Mouse (Mus musculus): ENCODE results near the gene Foxp1. TPM values are rescaled to one million over a fixed set of nuclear protein-coding genes. Genes with fewer than 3 reads are reported as not detected.

The Foxp1 gene
- polyA plus RNA-seq, 1 experiment, result 162 TPM

GRCm38 (mm10) chr6:98949703-98950191 is 572.8 kb downstream of the Foxp1 start:
- TF ChIP-seq POLR2A (IDR thresholded peaks at IDR 0.05; ENCODE audit: low read depth, low read length), result no peak
- no peak for TF ChIP-seq CTCF (IDR thresholded peaks at IDR 0.05; ENCODE audit: extremely low read depth, insufficient read depth, insufficient read length, insufficient replicate concordance)
- peaks cover 40% of the 10 kb centered on the region for H3K36me3 ChIP-seq (ENCODE audit: control insufficient read depth, insufficient read depth, low read length)
- WGBS, result 78% methylated on average over 6 of the region's 6 CpGs
- DNase-seq (ENCODE audit: low read depth in 1 of 2, low spot score in 2 of 2), result no peak
- H3K27ac ChIP-seq (ENCODE audit: insufficient read depth, low read length), result no peak overlapping the region
- no peaks in the 10 kb centered on the region for H3K27me3 ChIP-seq (ENCODE audit: control insufficient read depth, insufficient read depth, low read length)
- no peaks in the 10 kb centered on the region for H3K4me1 ChIP-seq (ENCODE audit: control insufficient read depth, insufficient read depth, insufficient read length)
- no peak overlapping the region for H3K4me3 ChIP-seq (ENCODE audit: extremely low read depth, insufficient read depth, insufficient read length)

GRCm38 (mm10) chr6:98949286-98949685 is 573.2 kb downstream of the Foxp1 start:
- Histone ChIP-seq H3K27ac (ENCODE audit: insufficient read depth, low read length) (no peak overlapping the region), H3K4me1 (ENCODE audit: control insufficient read depth, insufficient read depth, insufficient read length) (no peaks in the 10 kb centered on the region), H3K36me3 (ENCODE audit: control insufficient read depth, insufficient read depth, low read length) (peaks cover 41% of the 10 kb centered on the region), H3K27me3 (ENCODE audit: control insufficient read depth, insufficient read depth, low read length) (no peaks in the 10 kb centered on the region), H3K4me3 (ENCODE audit: extremely low read depth, insufficient read depth, insufficient read length) (no peak overlapping the region)
- WGBS, result 87% methylated on average over 7 of the region's 7 CpGs
- DNase-seq (ENCODE audit: low read depth in 1 of 2, low spot score in 2 of 2), result no peak
- no peak for TF ChIP-seq CTCF (IDR thresholded peaks at IDR 0.05; ENCODE audit: extremely low read depth, insufficient read depth, insufficient read length, insufficient replicate concordance)
- TF ChIP-seq POLR2A (IDR thresholded peaks at IDR 0.05; ENCODE audit: low read depth, low read length), result no peak

- H3K36me3 ChIP-seq (ENCODE audit: control insufficient read depth, insufficient read depth, low read length), result peaks cover 45% of the 10 kb centered on the region
- no peak overlapping the region for H3K4me3 ChIP-seq (ENCODE audit: extremely low read depth, insufficient read depth, insufficient read length)
- no peaks in the 10 kb centered on the region for H3K27me3 ChIP-seq (ENCODE audit: control insufficient read depth, insufficient read depth, low read length)
- no peak for DNase-seq (ENCODE audit: low read depth in 1 of 2, low spot score in 2 of 2)
- TF ChIP-seq CTCF (IDR thresholded peaks at IDR 0.05; ENCODE audit: extremely low read depth, insufficient read depth, insufficient read length, insufficient replicate concordance) (no peak), POLR2A (IDR thresholded peaks at IDR 0.05; ENCODE audit: low read depth, low read length) (no peak)
- no peak overlapping the region for H3K27ac ChIP-seq (ENCODE audit: insufficient read depth, low read length)
- WGBS, result 92% methylated on average over 21 of the region's 21 CpGs
- no peaks in the 10 kb centered on the region for H3K4me1 ChIP-seq (ENCODE audit: control insufficient read depth, insufficient read depth, insufficient read length)
Observed at GRCm38 (mm10) chr6:98948153-98949141, 574.1 kb downstream of the Foxp1 start.

GRCm38 (mm10) chr6:98947486-98948152 is 574.9 kb downstream of the Foxp1 start:
- TF ChIP-seq CTCF (IDR thresholded peaks at IDR 0.05; ENCODE audit: extremely low read depth, insufficient read depth, insufficient read length, insufficient replicate concordance), result no peak
- TF ChIP-seq POLR2A (IDR thresholded peaks at IDR 0.05; ENCODE audit: low read depth, low read length), result no peak
- Histone ChIP-seq H3K4me3 (ENCODE audit: extremely low read depth, insufficient read depth, insufficient read length) (no peak overlapping the region), H3K27me3 (ENCODE audit: control insufficient read depth, insufficient read depth, low read length) (no peaks in the 10 kb centered on the region), H3K27ac (ENCODE audit: insufficient read depth, low read length) (no peak overlapping the region), H3K4me1 (ENCODE audit: control insufficient read depth, insufficient read depth, insufficient read length) (no peaks in the 10 kb centered on the region), H3K36me3 (ENCODE audit: control insufficient read depth, insufficient read depth, low read length) (peaks cover 45% of the 10 kb centered on the region)
- WGBS, result 88% methylated on average over 11 of the region's 11 CpGs
- DNase-seq (ENCODE audit: low read depth in 1 of 2, low spot score in 2 of 2), result no peak

- no peaks in the 10 kb centered on the region for H3K4me1 ChIP-seq (ENCODE audit: control insufficient read depth, insufficient read depth, insufficient read length)
- 97% methylated on average over 4 of the region's 4 CpGs for WGBS
- H3K36me3 ChIP-seq (ENCODE audit: control insufficient read depth, insufficient read depth, low read length), result peaks cover 53% of the 10 kb centered on the region
- TF ChIP-seq POLR2A (IDR thresholded peaks at IDR 0.05; ENCODE audit: low read depth, low read length), result no peak
- no peak for TF ChIP-seq CTCF (IDR thresholded peaks at IDR 0.05; ENCODE audit: extremely low read depth, insufficient read depth, insufficient read length, insufficient replicate concordance)
- no peak for DNase-seq (ENCODE audit: low read depth in 1 of 2, low spot score in 2 of 2)
- H3K27ac ChIP-seq (ENCODE audit: insufficient read depth, low read length), result no peak overlapping the region
- no peaks in the 10 kb centered on the region for H3K27me3 ChIP-seq (ENCODE audit: control insufficient read depth, insufficient read depth, low read length)
- no peak overlapping the region for H3K4me3 ChIP-seq (ENCODE audit: extremely low read depth, insufficient read depth, insufficient read length)
Observed at GRCm38 (mm10) chr6:98946731-98947130, 575.8 kb downstream of the Foxp1 start.

- H3K27me3 ChIP-seq (ENCODE audit: control insufficient read depth, insufficient read depth, low read length), result no peaks in the 10 kb centered on the region
- no peak for DNase-seq (ENCODE audit: low read depth in 1 of 2, low spot score in 2 of 2)
Observed at GRCm38 (mm10) chr6:98945496-98946412, 576.8 kb downstream of the Foxp1 start.

More at GRCm38 (mm10) chr6:98945496-98946412, 576.8 kb downstream of the Foxp1 start:
- H3K4me1 ChIP-seq (ENCODE audit: control insufficient read depth, insufficient read depth, insufficient read length), result no peaks in the 10 kb centered on the region
- 92% methylated on average over 21 of the region's 21 CpGs for WGBS
- no peak for TF ChIP-seq POLR2A (IDR thresholded peaks at IDR 0.05; ENCODE audit: low read depth, low read length)
- no peak for TF ChIP-seq CTCF (IDR thresholded peaks at IDR 0.05; ENCODE audit: extremely low read depth, insufficient read depth, insufficient read length, insufficient replicate concordance)
- no peak overlapping the region for H3K4me3 ChIP-seq (ENCODE audit: extremely low read depth, insufficient read depth, insufficient read length)
- H3K27ac ChIP-seq (ENCODE audit: insufficient read depth, low read length), result no peak overlapping the region
- H3K36me3 ChIP-seq (ENCODE audit: control insufficient read depth, insufficient read depth, low read length), result peaks cover 56% of the 10 kb centered on the region
